Mouse (Mus musculus): ENCODE measurements at regions not wholly inside any gene's neighbourhood (a gene's known extent, or its start where the extent isn't known, plus 50 kb on each side); places are given as distances from the start of the nearest gene placed in this dataset.

GRCm38 (mm10) chr6:51025411-51025810 is 371.2 kb upstream of the Npvf start:
- no peak for DNase-seq
- intact Hi-C loops (cut with DNase I; ENCODE audit: low total_unique reads), result no loop called here

- no peak for DNase-seq
- intact Hi-C loops (cut with DNase I; ENCODE audit: low total_unique reads), result no loop called here
Observed at GRCm38 (mm10) chr6:51027296-51027695, 373.1 kb upstream of the Npvf start.

- intact Hi-C loops (cut with DNase I; ENCODE audit: low total_unique reads), result no loop called here
- DNase-seq, result no peak
Observed at GRCm38 (mm10) chr6:51029516-51029915, 375.3 kb upstream of the Npvf start.

GRCm38 (mm10) chr6:51029953-51030352 is 375.7 kb upstream of the Npvf start:
- intact Hi-C loops (cut with DNase I; ENCODE audit: low total_unique reads), result no loop called here
- no peak for DNase-seq

GRCm38 (mm10) chr6:51033835-51034234 is 379.6 kb upstream of the Npvf start:
- no peak for DNase-seq
- intact Hi-C loops (cut with DNase I; ENCODE audit: low total_unique reads), result no loop called here

GRCm38 (mm10) chr6:51036074-51036473 is 381.8 kb upstream of the Npvf start:
- intact Hi-C loops (cut with DNase I; ENCODE audit: low total_unique reads), result no loop called here
- DNase-seq, result no peak

GRCm38 (mm10) chr6:51036553-51036952 is 382.3 kb upstream of the Npvf start:
- intact Hi-C loops (cut with DNase I; ENCODE audit: low total_unique reads), result no loop called here
- DNase-seq, result peak; percentile 31

- intact Hi-C loops (cut with DNase I; ENCODE audit: low total_unique reads), result no loop called here
- DNase-seq, result no peak
Observed at GRCm38 (mm10) chr6:51036956-51037355, 382.7 kb upstream of the Npvf start.

- intact Hi-C loops (cut with DNase I; ENCODE audit: low total_unique reads), result no loop called here
- DNase-seq, result no peak
Observed at GRCm38 (mm10) chr6:51039486-51040180, 385.4 kb upstream of the Npvf start.

- intact Hi-C loops (cut with DNase I; ENCODE audit: low total_unique reads), result no loop called here
Observed at GRCm38 (mm10) chr6:51043970-51044369, 388.5 kb upstream of the Nfe2l3 start.

GRCm38 (mm10) chr6:51044873-51045272 is 387.6 kb upstream of the Nfe2l3 start:
- intact Hi-C loops (cut with DNase I; ENCODE audit: low total_unique reads), result no loop called here
- peak; percentile 10 for DNase-seq

More at GRCm38 (mm10) chr6:51043970-51044369, 388.5 kb upstream of the Nfe2l3 start:
- DNase-seq, result no peak

GRCm38 (mm10) chr6:51052451-51052921 is 380.0 kb upstream of the Nfe2l3 start:
- intact Hi-C loops (cut with DNase I; ENCODE audit: low total_unique reads), result no loop called here
- no peak for DNase-seq

GRCm38 (mm10) chr6:51057229-51057628 is 375.2 kb upstream of the Nfe2l3 start:
- intact Hi-C loops (cut with DNase I; ENCODE audit: low total_unique reads), result no loop called here
- no peak for DNase-seq

- DNase-seq, result no peak
- intact Hi-C loops (cut with DNase I; ENCODE audit: low total_unique reads), result no loop called here
Observed at GRCm38 (mm10) chr6:51059923-51060847, 372.3 kb upstream of the Nfe2l3 start.

GRCm38 (mm10) chr6:51060848-51061535 is 371.5 kb upstream of the Nfe2l3 start:
- no peak for DNase-seq
- intact Hi-C loops (cut with DNase I; ENCODE audit: low total_unique reads), result no loop called here

- DNase-seq, result no peak
- intact Hi-C loops (cut with DNase I; ENCODE audit: low total_unique reads), result no loop called here
Observed at GRCm38 (mm10) chr6:51065156-51065555, 367.3 kb upstream of the Nfe2l3 start.

GRCm38 (mm10) chr6:51067332-51067731 is 365.1 kb upstream of the Nfe2l3 start:
- intact Hi-C loops (cut with DNase I; ENCODE audit: low total_unique reads), result no loop called here

GRCm38 (mm10) chr6:51069945-51070344 is 362.5 kb upstream of the Nfe2l3 start:
- intact Hi-C loops (cut with DNase I; ENCODE audit: low total_unique reads), result no loop called here
- DNase-seq, result no peak

More at GRCm38 (mm10) chr6:51067332-51067731, 365.1 kb upstream of the Nfe2l3 start:
- no peak for DNase-seq

- intact Hi-C loops (cut with DNase I; ENCODE audit: low total_unique reads), result no loop called here
- no peak for DNase-seq
Observed at GRCm38 (mm10) chr6:51071243-51071642, 361.2 kb upstream of the Nfe2l3 start.

- intact Hi-C loops (cut with DNase I; ENCODE audit: low total_unique reads), result no loop called here
- DNase-seq, result no peak
Observed at GRCm38 (mm10) chr6:51075026-51075425, 357.4 kb upstream of the Nfe2l3 start.

Data from gastrocnemius, postnatal 14 days (tissue).